Mouse (Mus musculus): Measurements from ENCODE around the gene Myh7.
"Not testable (repeated sequence)": the region's sequence is repeated elsewhere in the genome, so short reads cannot be mapped to it uniquely, and the experiment has no call there.

The Myh7 gene

DNA sequence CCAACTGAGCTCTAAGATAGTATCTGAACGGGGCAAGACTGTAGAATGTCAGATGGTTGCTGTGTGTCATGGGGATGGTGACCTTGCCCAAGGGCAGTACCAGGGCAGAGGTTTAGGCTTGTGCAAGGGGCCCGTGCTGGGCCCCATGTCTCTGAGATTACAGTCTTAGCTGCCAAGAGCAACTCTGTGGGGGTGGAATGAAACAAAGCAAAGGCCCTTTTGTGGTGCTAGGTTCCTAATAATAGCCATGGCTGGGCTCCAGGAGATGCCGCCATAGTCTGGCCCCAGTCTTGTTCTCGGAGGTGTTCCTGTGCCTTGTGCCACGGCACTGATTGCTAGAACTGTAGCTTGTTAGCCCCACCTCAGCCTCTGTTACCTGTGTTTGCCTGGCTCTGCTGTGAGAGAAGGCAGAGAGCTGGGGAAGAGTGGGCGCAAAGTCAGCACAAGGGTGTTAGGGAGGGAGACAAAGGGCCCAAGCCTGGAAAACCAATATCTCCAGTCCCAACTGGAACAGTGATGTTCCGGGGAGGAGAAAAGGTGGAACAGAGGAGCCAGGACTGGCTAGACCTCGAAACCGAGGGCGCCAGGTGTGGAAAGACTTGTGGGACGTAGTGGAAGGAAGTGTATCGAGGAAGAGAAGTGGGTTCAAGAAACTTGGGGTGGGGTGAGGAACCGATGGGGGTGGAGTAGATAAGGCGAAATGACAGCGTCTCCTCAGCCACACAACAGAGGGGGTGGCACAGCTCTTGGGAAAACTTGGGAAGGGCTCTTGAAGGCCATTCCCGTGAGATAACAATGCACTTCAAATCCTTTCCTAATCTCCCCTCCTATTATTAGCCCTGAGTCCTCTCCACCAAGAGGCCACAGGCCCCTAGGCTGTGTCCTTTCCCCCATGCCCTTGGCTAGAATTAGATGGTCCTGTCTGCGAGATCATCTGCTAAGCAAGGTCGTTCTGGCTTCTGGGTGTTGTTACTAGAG, 9.7 kb upstream of the Myh7 start:
- DNase-seq (ENCODE audit: low spot score), result no peak

DNA sequence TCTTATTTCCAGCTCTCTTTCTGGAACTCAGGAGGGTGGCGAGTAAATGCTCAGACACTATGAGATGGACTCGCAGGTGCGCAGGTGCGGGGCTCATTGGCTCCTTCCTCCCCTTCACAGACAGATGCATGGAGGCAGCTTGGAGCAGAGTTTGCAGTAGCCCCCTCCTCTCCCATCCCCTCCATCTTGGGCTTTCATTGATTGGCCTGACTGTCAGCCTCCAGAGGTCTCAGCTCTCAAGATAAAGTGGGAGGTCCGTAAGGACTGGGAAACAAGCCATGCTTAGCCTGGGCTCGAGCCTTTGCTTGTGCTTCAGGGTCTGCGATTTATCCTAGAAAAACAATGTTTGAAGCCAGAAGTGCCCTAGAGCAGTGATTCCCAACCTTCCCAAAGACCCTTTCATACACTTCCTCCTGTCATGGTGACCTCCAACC, 8.3 kb upstream of the Myh7 start:
- no peak for DNase-seq (ENCODE audit: low spot score)

DNA sequence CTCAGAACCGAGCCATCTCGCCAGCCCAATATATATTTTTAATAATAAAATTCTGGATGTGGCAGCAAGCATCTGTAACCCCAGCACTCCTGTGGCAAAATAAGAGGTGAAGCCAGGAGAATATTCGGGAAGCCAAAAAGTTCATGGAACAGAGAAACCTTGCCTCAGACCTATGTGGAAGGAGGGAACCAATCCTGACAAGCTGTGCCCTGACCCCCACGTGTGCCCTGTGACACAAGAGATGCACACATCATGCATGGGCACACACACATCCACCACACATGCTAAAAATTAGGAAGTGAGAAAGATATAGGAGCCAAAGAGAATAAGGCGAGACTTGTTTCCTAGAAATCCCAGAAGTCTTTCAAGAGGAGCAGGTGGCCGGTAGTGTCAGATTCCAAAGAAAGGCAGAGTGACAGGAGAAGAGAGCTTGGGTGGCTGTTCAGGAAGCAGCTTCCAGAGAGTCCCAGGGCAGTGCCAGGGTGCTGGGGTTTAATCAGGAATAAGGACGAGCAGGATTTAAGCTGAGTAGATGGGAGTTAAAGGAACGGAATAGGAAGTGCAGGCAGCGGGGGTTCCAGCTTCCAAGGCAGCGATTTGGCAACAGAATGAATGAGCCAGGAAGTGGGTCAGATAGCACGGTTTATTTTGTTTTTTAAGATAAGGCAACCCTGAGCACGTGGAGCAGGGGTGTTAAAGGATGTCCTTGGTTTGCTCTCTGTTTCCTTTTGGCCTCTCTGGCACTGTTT, 7.7 kb upstream of the Myh7 start:
- DNase-seq (ENCODE audit: low spot score), result no peak

GRCm38 (mm10) chr14:55001446-55001845, 7.0 kb upstream of the Myh7 start:
- DNase-seq (ENCODE audit: low spot score), result no peak

- DNase-seq (ENCODE audit: low spot score), result no peak
These were observed 6.4 kb upstream of the Myh7 start for GRCm38 (mm10) chr14:55000814-55001213.

DNA sequence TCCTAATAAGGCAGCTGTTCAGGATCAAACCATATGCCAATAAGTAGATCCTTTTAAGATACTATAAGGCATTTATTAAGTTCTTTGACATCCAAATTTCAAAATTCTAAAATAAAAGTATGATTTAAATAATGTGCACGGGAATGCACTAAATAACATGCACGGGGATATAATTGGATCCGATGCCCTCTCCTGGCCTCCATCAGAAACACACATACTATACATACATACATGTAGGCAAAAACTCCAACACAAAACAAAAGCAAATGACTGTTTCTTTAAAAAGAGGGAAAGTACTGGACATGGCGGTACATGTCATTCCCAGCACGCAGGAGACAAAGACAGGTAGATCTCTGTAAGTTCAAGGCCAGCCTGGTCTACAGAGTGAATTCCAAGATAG, 5.4 kb upstream of the Myh7 start:
- not testable (repeated sequence) for DNase-seq (ENCODE audit: low spot score)

DNA sequence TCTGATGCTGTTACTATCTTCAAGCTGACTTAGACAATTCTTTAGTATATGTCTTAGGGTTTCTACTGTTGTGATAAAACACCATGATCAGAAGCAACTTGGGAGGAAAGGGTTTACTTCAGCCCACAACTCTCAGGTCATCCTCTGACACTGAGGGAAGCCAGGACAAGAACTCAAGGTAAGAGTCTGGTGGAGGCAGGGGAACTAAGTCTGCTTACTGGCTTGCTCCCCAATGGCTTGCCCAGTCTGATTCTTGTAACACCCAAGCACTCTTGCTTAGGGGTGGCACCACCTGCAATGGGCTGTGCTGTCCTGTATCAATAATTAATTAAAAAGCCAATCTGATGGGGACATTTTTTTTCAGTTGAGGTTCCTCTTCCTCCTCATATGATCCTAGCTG, 4.3 kb upstream of the Myh7 start:
- DNase-seq (ENCODE audit: low spot score), result no peak

DNA sequence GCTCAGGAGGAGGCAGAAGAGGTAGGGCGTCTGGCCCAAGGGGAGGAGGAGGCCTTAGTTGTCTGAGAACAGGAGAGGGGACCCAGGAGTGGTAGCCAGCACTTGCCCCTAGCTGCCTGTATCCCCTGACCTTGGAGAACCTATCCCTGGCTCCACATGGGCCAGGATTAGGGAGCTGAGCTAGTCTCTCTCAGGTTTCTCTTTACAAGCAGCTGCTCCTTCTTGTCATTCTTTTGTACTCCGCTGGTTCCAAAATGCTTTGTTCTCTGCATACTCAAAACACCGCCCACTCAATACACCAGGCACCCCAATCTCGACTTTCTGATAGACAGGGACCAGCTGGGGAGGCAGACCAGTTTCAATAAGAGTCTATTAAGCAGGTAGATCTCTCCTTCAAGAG, 2.9 kb upstream of the Myh7 start:
- DNase-seq (ENCODE audit: low spot score), result no peak

DNA sequence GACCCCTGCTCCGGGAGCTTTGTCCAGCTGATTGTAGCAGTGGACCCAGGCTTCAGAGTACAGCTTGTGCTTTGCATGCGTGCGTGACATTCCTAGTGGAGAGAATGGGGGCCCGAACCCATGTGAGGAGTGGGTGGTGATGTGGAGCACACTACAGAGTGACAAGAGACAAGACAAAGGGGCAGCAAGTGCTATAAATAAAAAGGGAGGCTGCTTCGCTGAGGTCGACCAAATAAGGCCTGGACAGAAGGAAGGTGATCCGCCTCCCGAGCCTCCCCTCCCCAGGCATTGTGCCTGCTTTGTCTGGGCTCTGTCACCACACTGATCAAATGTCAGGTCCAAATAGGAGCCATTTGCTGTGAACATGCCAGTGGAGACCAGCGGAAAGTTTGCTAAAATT, 2.4 kb upstream of the Myh7 start:
- DNase-seq (ENCODE audit: low spot score), result no peak

- no peak for DNase-seq (ENCODE audit: low spot score)
These were observed 1.2 kb upstream of the Myh7 start for GRCm38 (mm10) chr14:54995457-54996138.

DNA sequence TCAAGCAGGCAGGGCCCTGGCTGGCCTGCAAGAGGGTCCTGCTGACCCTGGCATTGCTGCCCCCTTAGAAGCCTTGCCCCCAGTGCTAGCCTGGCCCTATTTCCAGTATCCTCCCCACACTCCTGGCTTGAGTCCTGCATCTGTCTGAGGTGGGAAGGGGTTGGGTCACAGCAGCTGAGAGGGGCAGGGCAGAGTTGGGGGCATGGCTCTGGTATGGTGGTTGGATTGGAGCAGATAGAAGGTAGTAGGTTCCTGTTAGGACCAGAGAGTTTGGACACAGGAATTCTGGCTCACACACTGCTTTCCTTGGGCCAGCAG, 402 bp upstream of the Myh7 start:
- DNase-seq (ENCODE audit: low spot score), result no peak

DNA sequence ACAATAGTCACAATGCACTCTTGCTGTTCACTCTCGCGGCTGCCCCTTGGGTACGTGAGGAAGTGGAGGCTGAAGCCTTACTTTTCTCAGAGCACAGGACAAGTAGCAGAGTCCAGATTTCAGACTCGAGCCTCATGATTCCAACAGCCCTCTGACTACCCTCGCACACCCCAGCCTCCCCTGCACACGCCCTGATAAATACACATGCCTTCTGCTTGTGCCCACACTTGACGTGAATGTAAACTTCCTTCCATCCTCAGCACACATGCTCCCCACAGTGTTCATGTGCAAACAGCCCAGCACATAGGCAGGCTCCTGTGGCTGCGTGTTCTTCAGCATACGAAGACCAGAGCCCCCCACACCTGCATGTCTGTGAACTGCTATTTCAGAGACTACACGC, 790 bp downstream of the Myh7 start:
- no peak for DNase-seq (ENCODE audit: low spot score)

- no peak for DNase-seq (ENCODE audit: low spot score)
These were observed 2.2 kb downstream of the Myh7 start for GRCm38 (mm10) chr14:54992196-54992595.

DNA sequence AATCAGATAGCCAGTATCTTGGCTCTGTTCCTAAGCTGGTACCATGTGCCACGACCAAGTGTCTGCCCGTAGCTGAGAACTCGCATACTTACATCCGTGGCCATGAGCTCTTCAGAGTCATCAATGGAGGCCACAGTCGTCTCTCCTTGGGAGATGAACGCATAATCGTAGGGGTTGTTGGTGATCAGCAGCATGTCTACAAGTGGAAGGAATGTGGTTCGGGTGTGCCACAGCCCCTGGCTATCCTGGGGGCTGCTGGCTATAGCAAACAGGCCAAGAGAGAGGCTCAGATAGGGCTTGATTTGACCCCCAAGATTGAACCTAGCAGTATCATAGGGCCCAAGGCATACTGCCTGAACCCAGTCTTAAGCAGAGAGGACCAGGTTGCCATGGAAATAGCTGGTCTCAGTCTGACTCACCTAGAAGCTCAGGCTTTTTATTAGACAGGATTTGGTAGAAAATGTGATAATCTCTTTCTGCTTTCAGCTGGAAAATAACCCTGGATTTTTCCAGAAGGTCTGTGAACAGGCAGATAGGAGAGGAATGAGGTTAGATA, 4.5 kb downstream of the Myh7 start:
- no peak for DNase-seq (ENCODE audit: low spot score)

- no peak for DNase-seq (ENCODE audit: low spot score)
These were observed 5.5 kb downstream of the Myh7 start for GRCm38 (mm10) chr14:54988882-54989281.

GRCm38 (mm10) chr14:54988350-54988874, 6.0 kb downstream of the Myh7 start:
- DNase-seq (ENCODE audit: low spot score), result not testable (repeated sequence)

GRCm38 (mm10) chr14:54981934-54982333, 12.5 kb downstream of the Myh7 start:
- DNase-seq (ENCODE audit: low spot score), result no peak

DNA sequence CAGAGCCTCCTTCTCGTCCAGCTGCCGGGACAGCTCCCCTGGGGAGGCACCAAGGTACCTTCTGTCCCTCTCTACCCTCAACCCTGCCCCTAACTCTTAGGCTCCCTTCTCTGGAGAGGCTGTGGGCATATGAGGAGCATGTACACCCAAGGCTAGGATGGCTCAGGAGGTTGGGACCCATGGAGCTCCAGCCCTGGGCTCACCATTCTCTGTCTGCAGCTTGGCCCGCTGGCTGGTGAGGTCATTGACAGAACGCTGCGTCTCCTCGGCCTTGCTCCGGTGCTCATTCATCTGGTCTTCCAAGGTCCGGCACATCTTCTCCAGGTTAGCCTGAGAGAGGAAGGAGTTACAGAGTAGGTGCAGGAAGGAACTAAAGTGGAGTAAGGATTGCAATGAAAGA, 15.8 kb downstream of the Myh7 start:
- DNase-seq (ENCODE audit: low spot score), result no peak

DNA sequence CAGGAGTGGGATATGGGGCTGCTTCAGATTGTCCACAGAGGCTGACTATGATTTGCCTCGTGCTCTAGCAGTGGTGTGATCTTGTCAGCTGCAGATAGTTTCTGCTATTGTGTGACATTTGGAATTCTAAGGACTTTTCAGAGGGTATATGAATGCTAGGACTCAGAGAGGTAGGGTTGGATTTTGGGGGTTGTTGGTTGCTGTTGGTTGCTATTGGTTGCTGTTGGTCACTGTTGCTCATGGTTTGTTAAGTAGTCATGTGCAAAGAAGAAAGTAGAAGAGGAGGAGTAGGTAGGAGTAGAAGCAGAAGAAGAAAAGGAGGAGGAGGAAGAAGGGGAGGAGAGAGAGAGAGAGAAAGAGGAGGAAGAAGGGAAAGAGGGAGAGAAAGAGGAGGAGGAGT, 17.8 kb downstream of the Myh7 start, which contains the start of gene Gm17428:
TSS of gene Gm17428 (plus strand) at position 301 of the 400 bp plus-strand sequence.
- no peak for DNase-seq (ENCODE audit: low spot score)

DNA sequence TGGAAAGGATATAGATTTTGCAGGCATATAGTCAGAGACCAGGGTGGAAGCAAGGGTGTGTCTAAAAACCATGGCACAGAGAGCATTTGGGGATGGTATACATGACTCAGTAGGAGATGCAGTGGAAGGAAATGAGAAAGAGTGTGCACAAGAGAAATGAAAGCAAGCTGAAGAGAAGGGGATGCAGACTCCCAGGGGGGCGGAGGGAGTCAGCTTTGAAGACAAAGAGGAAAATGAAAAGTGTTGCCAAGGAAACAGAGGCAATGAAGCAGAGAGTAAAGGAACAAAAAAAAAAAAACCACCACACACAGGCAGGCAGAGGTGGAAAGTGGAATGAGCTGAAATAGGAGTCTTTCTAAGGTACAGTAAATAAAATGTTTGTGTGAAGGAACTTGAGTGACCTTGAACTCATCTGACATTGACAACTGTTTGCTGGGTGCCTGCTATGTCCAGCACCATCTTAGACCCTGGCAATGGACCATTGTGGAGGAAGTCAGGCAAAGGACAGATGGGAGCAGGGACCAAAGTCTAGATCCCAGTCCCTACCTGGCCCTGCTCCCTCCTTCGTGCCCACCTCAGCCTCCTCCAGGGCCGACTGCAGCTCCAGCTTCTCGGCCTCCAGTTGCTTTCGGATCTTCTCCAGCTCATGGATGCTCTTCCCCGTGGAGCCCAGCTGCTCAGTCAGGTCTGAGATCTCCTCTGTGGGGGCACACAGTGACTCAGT, 20.2 kb downstream of the Myh7 start:
- DNase-seq (ENCODE audit: low spot score), result no peak

- DNase-seq (ENCODE audit: low spot score), result not testable (repeated sequence)
These were observed 21.6 kb downstream of the Myh7 start for GRCm38 (mm10) chr14:54972786-54973185.
